Mouse (Mus musculus): ENCODE results near the gene Kit. TPM values are rescaled to one million over a fixed set of nuclear protein-coding genes. Genes with fewer than 3 reads are reported as not detected.

Kit gene
- total RNA-seq, 4 experiments from 2014 or later: 0.31 to 2.1 (median 1.0) TPM

DNA sequence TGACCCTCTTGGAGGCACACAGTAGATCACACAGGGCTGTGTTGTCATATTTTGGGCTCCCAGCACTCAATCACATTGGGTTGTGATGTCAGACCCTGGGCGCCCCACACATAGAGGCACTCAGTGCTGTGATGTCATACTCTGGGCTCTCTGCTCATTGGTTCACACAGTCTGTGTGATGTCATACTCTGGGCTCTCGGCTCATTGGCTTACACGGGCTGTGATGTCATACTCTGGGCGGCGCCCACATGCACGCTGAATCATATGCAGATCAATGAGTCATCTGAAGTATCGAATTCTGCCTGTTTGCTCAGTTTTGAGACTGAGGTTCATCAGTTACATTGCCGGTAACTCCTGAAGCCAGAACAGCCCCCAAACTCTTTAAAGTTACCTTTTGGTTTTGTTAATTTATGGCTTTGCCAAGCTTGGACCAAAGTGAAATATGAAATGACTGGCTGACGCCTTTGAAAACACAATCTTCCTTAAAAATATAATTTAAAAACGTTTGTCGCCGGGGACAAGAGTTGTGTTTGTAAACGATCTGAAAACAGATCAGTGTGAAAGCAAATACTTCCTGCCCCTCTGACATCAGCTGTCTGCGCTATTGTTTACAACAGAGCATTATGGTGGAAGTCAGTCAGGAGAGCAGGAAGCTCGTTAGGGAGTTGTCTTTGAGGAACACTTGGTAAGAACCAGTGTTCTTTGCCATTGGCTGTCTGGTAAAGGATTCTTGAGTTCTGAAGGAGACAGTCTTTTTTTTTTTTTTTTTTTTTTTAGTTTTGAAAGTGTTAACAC, 15.0 kb downstream of the Kit start:
- DNase-seq (ENCODE audit: low spot score in 2 of 2): no peak

GRCm38 (mm10) chr5:75590961-75591360, 16.2 kb downstream of the Kit start:
- DNase-seq (ENCODE audit: low spot score in 2 of 2): no peak

DNA sequence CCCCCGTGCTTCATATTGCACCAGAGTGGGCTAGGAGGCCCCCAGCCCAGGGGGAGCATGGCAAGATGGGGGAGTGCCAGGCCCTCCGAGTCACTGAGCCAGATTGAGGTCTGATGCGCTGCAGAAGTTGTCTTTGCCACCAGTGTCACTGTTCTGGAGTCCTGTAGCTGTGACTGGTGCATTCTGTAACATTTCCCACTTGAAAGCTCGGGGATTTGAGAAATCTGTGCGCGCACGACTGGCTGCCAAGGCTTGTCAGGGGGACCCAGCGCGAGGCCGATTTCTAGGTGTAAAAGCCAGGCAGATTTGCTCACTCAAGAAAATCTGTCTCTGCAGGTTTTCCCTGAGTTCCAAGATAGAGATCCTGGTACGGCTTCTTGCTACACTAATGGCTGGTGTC, 16.9 kb downstream of the Kit start:
- no peak for DNase-seq (ENCODE audit: low spot score in 2 of 2)

GRCm38 (mm10) chr5:75595319-75595718, 20.6 kb downstream of the Kit start:
- no peak for DNase-seq (ENCODE audit: low spot score in 2 of 2)

DNA sequence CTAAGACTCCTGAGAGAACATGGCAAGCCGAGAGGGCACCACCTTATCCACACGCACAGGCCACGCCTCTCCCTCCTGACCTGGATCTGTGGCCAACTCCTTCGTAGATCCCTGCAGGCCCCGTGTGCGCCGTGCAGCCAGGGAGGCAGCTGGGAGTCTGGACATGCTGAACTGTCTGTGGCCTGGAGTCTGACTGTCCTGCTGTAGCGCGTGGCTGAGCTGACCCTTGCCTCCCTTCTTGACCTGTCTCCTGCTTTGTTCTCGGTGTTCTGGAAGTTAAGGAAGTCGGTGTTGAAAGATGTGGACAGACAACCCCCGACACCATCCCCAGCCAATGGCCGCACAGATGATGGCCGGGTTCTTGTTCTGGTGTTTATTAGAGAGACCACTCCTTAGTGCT, 21.5 kb downstream of the Kit start:
- no peak for DNase-seq (ENCODE audit: low spot score in 2 of 2)

DNA sequence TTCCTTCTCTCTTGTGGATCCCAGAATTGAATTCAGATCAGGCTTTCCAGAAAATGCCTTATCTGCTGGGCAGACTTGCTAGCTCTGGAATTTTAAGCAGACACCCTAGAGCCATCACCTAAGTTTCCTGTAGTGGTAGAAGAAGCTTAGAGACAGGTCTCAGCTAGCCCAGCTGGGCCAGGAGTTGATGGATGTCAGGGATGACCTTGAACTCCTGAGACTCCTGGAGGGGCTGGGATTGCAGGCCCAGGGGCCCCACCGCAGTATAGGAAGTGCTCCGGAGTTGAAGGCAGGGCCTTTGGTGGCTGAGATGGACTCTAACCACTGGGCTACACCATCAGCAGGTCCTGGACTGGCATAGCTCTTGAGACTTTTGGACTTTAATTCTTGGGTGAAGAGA, 22.6 kb downstream of the Kit start:
- no peak for DNase-seq (ENCODE audit: low spot score in 2 of 2)

GRCm38 (mm10) chr5:75598491-75598890, 23.8 kb downstream of the Kit start:
- DNase-seq (ENCODE audit: low spot score in 2 of 2): no peak

- no peak for DNase-seq (ENCODE audit: low spot score in 2 of 2)
These were observed 25.3 kb downstream of the Kit start for GRCm38 (mm10) chr5:75599991-75600390.

- DNase-seq (ENCODE audit: low spot score in 2 of 2): no peak
These were observed 29.5 kb downstream of the Kit start for GRCm38 (mm10) chr5:75604238-75604637.

DNA sequence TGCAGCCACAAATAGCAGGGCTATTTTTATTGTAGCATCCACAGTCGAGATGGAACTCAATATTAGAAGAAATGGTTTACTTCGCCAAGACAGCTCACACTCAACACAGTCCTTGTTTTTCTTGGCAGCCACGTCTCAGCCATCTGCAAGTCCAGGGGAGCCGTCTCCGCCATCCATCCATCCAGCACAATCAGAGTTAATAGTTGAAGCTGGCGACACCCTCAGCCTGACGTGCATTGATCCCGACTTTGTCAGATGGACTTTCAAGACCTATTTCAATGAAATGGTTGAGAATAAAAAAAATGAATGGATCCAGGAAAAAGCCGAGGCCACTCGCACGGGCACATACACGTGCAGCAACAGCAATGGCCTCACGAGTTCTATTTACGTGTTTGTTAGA, 32.2 kb downstream of the Kit start:
- DNase-seq (ENCODE audit: low spot score in 2 of 2): no peak

DNA sequence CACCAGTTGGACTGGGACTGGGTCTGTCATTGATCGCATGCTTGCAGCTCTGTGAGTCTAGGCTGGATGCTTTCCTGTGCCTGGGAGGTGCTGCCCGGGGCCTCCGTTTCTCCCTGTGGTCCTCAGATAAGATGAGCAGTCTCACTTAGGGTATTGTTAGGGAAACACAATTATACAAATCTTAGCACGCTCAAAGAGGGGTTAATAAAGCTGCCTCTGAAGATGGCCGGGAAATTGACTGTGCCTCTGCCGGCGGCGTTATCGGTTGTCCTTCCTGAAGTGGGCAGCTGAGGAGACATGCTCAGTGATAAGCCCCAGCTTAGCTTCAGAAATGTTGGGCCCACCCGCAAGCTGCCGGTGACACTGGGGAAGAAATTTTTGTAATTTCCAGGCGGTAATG, 33.3 kb downstream of the Kit start:
- no peak for DNase-seq (ENCODE audit: low spot score in 2 of 2)

DNA sequence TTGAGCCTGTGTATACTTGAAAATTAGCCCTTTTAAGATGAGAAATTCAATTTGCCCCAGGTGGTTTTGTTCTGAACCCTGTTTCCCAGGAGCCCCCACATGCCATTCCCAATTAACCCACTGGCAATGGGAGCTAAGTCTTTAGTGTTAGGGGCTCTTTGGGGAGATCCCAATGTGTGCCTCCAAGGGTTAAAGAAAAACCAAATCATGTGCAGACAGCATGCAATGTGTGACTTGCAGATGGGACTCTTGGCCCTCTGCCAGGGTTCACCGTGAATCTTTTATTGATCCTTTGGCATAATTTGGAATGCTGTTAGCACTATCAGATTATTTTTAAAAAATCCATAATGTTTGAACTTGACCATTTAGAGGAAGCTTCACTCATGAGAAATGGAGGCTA, 37.7 kb downstream of the Kit start:
- no peak for DNase-seq (ENCODE audit: low spot score in 2 of 2)

DNA sequence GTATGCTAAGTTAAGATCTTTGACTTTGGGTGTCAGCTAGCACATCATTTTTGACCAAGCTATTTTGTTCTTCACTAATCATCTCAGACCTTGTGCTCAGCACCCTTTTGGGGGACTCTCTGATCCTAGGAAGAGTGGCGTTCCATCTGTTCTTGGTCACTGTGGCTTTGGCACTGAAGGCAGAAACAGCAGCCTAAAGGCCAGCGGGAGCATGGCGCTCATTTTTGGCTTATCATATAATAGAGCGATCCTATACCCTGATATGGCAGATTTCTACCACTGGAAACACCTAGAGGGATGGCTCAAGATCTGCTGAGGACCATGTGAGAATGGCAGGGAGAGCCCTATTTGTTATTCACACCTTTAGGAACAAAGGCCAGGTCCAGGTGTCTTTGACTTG, 38.2 kb downstream of the Kit start:
- DNase-seq (ENCODE audit: low spot score in 2 of 2): no peak

DNA sequence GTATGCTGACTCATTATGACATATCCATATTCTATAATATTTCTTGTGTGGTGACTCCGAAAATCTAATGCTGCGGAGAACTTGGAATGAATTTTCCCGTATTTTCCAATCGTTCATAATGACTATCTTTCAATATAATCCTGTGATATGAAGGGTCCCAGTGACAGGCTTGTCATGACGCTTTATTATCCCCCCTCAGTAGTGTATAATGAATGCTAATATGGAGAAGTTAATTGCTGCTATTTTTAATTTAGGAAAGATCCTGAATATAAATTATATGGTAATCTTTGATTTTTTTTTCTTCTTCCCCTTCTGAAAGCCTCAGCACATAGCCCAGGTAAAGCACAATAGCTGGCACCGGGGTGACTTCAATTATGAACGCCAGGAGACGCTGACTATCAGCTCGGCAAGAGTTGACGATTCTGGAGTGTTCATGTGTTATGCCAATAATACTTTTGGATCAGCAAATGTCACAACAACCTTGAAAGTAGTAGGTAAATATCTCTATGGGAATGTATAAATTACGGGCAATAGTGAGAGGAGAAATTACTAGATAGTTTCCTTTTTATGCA, 40.4 kb downstream of the Kit start:
- DNase-seq (ENCODE audit: low spot score in 2 of 2): no peak

DNA sequence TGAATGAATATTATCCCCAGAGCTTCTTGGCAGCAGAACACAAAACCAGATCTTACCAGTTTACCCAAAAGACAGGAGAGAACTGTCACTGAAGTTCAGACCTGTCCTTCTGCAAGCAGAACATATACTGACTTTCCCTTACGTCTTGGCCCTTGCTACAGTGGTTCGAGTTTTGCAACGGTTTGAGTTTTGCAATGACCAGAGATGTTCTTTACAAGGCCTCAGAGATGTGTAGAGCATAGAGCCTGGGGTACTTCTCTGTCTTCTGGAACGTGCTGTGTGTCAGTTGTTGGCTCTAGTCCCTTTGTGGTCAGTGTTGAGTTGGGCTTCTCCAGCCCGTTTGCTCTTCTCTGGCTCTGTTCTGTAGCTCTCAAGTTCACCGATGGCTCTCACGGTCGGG, 40.9 kb downstream of the Kit start:
- DNase-seq (ENCODE audit: low spot score in 2 of 2): no peak

DNA sequence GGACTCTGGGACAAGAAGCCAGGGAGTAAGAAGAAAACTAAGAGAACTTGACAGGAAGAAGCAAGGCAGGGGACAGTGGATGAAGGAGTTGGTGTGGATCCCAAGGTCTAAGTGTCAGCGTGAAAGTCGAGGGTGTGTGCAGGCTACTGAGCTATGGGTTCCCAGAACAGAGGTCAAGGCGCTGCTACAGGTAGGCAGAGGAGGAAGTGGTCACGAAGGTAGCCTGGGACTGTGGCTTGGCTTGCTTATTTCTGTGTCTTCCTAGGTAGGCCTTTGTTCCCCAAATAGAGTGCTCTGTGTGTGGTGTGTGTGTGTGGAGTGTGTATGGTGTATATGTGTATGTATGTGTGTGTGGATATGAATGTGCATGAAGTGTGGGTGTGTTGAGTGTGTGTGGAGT, 47.7 kb downstream of the Kit start:
- DNase-seq (ENCODE audit: low spot score in 2 of 2): no peak

GRCm38 (mm10) chr5:75623007-75623406, 48.3 kb downstream of the Kit start:
- no peak for DNase-seq (ENCODE audit: low spot score in 2 of 2)

DNA sequence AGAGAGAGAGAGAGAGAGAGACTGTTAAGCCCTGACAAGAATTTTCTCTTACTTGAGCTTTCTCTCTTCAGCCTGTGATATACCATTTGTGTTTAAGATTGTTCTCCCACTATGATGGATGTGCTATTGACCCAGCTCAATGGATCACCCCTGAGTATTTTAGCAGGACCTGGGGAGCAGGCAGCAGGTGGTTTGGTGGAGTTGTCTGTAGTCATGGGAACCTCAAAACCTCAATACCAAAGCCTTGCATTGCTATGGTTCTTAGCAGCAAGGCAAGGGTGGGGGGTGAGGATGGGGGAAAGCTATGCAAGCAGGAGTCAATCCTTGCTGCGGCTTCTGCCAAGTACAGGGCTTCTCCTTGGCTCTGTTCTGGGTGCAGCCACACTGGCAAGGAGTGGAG, 48.8 kb downstream of the Kit start:
- DNase-seq (ENCODE audit: low spot score in 2 of 2): no peak

DNA sequence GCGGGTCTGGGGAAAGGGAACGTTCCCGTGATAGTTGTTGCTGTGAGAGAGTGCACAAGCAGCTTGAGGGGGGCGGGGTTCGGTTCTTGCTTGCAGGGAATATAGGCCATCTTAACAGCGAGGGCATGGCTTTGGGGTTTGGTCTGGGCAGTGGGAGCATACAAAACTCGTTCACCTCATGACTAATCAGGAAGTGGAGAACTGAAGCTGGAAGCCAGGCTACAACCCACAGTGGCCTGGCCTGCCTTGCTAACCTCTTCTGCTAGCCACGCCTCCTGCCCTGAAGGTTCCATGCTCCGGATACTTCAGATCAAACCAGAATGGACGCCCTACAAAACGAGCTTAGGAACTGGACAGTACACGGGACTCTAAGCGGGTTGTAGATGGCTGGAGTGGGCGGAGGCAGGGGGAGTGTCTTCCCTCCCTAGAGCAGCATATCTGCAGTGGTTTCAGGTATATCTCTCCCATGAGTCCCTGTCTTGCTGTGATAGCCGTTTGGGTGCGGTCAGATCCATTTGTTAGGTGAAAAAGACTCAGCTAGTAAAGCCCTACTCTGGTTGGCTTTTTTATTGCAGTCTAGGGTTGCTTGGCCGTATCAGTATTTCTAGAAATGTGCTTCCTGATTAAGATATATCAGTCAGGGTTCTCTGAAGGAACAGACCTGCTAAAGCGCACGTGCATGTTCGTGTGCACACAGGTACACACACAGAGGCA, 49.4 kb downstream of the Kit start:
- DNase-seq (ENCODE audit: low spot score in 2 of 2): no peak

- DNase-seq (ENCODE audit: low spot score in 2 of 2): no peak
These were observed 50.3 kb downstream of the Kit start for GRCm38 (mm10) chr5:75625059-75625458.

DNA sequence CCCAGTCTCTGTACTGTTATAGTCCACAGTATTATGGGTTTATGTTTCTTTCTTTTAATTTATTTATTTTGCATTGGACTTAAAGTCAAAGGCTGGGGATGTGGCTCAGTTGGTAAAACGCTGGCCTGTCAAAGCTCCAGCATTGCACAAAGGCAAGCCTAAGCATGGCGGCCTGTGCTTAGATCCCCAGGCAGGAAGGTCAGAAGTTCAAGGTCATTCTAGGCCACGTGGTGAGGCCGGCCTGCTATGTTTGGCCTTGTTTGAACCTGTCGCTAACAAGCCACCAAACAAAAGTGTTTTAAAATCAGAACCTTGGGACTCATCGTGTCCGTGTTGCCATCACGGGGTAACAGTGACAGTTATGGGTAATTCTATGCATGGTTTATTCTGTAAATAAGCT, 51.6 kb downstream of the Kit start:
- no peak for DNase-seq (ENCODE audit: low spot score in 2 of 2)

GRCm38 (mm10) chr5:75626703-75627102, 52.0 kb downstream of the Kit start:
- DNase-seq (ENCODE audit: low spot score in 2 of 2): no peak

DNA sequence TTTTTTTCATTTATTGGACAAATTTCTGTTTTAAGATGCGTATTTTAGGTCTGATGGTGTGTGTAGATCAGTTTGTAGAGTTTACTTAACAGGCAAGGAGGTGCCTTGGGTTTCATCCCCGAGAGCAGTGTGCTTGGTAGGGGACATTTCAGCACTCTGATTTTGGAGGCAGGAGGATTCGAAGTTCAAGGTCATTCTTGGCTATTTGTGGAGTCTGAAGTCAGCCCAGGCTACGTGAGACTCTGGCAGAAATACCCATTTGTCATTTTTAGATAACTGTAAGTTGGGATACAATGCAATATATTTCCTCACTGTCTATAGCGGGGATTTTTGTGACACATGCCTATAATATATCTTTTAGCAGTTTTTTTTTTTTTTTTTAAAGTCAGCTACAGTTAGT, 57.5 kb downstream of the Kit start:
- no peak for DNase-seq (ENCODE audit: low spot score in 2 of 2)

Measured in gastrocnemius, adult 8-10 months (tissue).